ENCODE assay signal across 15 mouse cellular contexts in genomic region chr5:125452573-125452972, GRCm38 (mm10). TPM values are rescaled to one million over a fixed set of nuclear protein-coding genes. Genes with fewer than 3 reads are reported as not detected.
DNase-seq lines count a peak whose midpoint lies in the region; ATAC-seq and TF ChIP-seq lines count a peak whose summit lies in the region.
"Had no signal": no experiment of that assay in that cellular context is flagged by ENCODE, and none has a peak within 500 bp of the region (broad histone marks: within the 10 kb centered on the region; RNA-seq: fewer than 3 reads in every experiment).

No protein-coding gene starts in this region.

- H3K4me1 ChIP-seq in liver, postnatal 0 days (ENCODE audit: insufficient read depth), result peaks cover 20% of the 10 kb centered on the region
- no peaks in the 10 kb centered on the region for H3K4me1 ChIP-seq in midbrain, embryonic 16.5 days (ENCODE audit: control insufficient read depth, insufficient read depth, low read length)
- H3K4me1 ChIP-seq: limb, embryonic 12.5 days; midbrain, embryonic 10.5 days had no signal

- no peaks in the 10 kb centered on the region for H3K27me3 ChIP-seq in liver, postnatal 0 days (ENCODE audit: insufficient read depth, low read length)
- H3K27me3 ChIP-seq in midbrain, embryonic 16.5 days (ENCODE audit: control insufficient read depth, insufficient read depth, low read depth, low read length), result no peaks in the 10 kb centered on the region
- H3K27me3 ChIP-seq: limb, embryonic 12.5 days had no signal

- no peaks in the 10 kb centered on the region for H3K9me3 ChIP-seq in liver, postnatal 0 days (ENCODE audit: low read length)
- no peaks in the 10 kb centered on the region for H3K9me3 ChIP-seq in midbrain, embryonic 16.5 days (replicated peaks; ENCODE audit: control insufficient read depth, low read length, poor library complexity, severe bottlenecking)
- H3K9me3 ChIP-seq: limb, embryonic 12.5 days; midbrain, embryonic 10.5 days had no signal

- TF ChIP-seq EP300 in liver, postnatal 0 days (IDR thresholded peaks at IDR 0.05; ENCODE audit: low read depth), result no peak

- no peak for TF ChIP-seq CTCF in liver, postnatal 0 days (IDR thresholded peaks at IDR 0.05; ENCODE audit: low read depth)

- no peak overlapping the region for H3K9ac ChIP-seq in liver, postnatal 0 days (replicated peaks)
- H3K9ac ChIP-seq in midbrain, embryonic 16.5 days (ENCODE audit: low read depth, low read length), result no peak overlapping the region
- H3K9ac ChIP-seq: hindbrain, embryonic 14.5 days; limb, embryonic 12.5 days had no signal

- peak; percentile 66 for ATAC-seq in granulocyte monocyte progenitor cell, adult 5-6 weeks (replicated peaks; ENCODE audit: poor library complexity, severe bottlenecking)
- ATAC-seq in liver, postnatal 0 days, result peak; percentile 66
- no peak for ATAC-seq in midbrain, embryonic 16.5 days
- ATAC-seq: forebrain, embryonic 16.5 days had no signal

- 56% methylated on average over 9 of the region's 9 CpGs for whole genome bisulfite sequencing in liver, postnatal 0 days (ENCODE audit: insufficient replicate concordance)
- 96% methylated on average over 9 of the region's 9 CpGs for WGBS in midbrain, embryonic 16.5 days

- no peak overlapping the region for H3K27ac ChIP-seq in liver, postnatal 0 days (ENCODE audit: low read depth)
- no peak overlapping the region for H3K27ac ChIP-seq in midbrain, embryonic 16.5 days (ENCODE audit: low read length)
- H3K27ac ChIP-seq: hindbrain, embryonic 14.5 days; limb, embryonic 12.5 days; midbrain, embryonic 10.5 days had no signal

- peak; percentile 93 for DNase-seq in heart, adult 11 months
- no peak for DNase-seq in heart, adult 8-10 months (ENCODE audit: low spot score)
- DNase-seq in adipocyte (ENCODE audit: low spot score), result peak; percentile 69
- peak; percentile 40 for DNase-seq in liver, postnatal 0 days
- no peak for DNase-seq in layer of hippocampus, postnatal 10 days (ENCODE audit: low spot score in 2 of 2)
- DNase-seq in kidney, adult 11 months, result no peak
- DNase-seq: cerebellum, postnatal 14 days; kidney, adult 18-20 months; thymus, adult 2 months had no signal

- peaks cover 13% of the 10 kb centered on the region; the same call in 1 of the 2 replicates for H3K36me3 ChIP-seq in liver, postnatal 0 days (replicated peaks; ENCODE audit: insufficient read depth, low read length)
- H3K36me3 ChIP-seq in midbrain, embryonic 16.5 days (ENCODE audit: control insufficient read depth, insufficient read depth, low read length), result peaks cover 25% of the 10 kb centered on the region

- H3K4me2 ChIP-seq in liver, postnatal 0 days (ENCODE audit: low read depth, low read length), result no peak overlapping the region
- no peak overlapping the region for H3K4me2 ChIP-seq in midbrain, embryonic 16.5 days (ENCODE audit: low read length)
- H3K4me2 ChIP-seq: hindbrain, embryonic 14.5 days; limb, embryonic 12.5 days had no signal

- H3K4me3 ChIP-seq in liver, postnatal 0 days (ENCODE audit: low read depth, low read length), result no peak overlapping the region
- no peak overlapping the region for H3K4me3 ChIP-seq in midbrain, embryonic 16.5 days (ENCODE audit: low read depth, low read length)
- H3K4me3 ChIP-seq: limb, embryonic 12.5 days; midbrain, embryonic 10.5 days had no signal

RNA-seq across cellular contexts. Expression of gene Bri3bp, which starts 11.2 kb away (rescaled TPM):
- 10 to 100 TPM; 44.4 to 61.8 (median 45.5) TPM for total RNA-seq in heart, adult 8-10 months (2022)
- total RNA-seq in granulocyte monocyte progenitor cell, adult 5-6 weeks (2014; fragmentation: Nextera tagmentation), result 43.5 and 68.5 TPM in 2 replicates
- 24.4 and 25.4 TPM in 2 replicates for total RNA-seq in granulocyte monocyte progenitor cell, adult 5-6 weeks (2017)
- 20.2 and 20.9 TPM in 2 replicates for polyA plus RNA-seq in liver, postnatal 0 days (2015; fragmentation: Nextera tagmentation; extraction: Ambion mirVana)
- polyA plus RNA-seq in midbrain, embryonic 16.5 days (2015; fragmentation: Nextera tagmentation; extraction: Ambion mirVana), result 38.3 and 41.6 TPM in 2 replicates
- total RNA-seq in layer of hippocampus, postnatal 10 days (2021), result 10 to 100 TPM; 82.6 to 87.9 TPM

RNA-seq across cellular contexts. Expression of gene Dhx37, which starts 18.7 kb away (rescaled TPM):
- 10 to 100 TPM; 11.8 to 14.2 (median 12.6) TPM for total RNA-seq in heart, adult 8-10 months (2022)
- 16.8 and 25.8 TPM in 2 replicates for total RNA-seq in granulocyte monocyte progenitor cell, adult 5-6 weeks (2014; fragmentation: Nextera tagmentation)
- 53.0 and 56.7 TPM in 2 replicates for total RNA-seq in granulocyte monocyte progenitor cell, adult 5-6 weeks (2017)
- polyA plus RNA-seq in liver, postnatal 0 days (2015; fragmentation: Nextera tagmentation; extraction: Ambion mirVana), result 3.3 and 3.4 TPM in 2 replicates
- polyA plus RNA-seq in midbrain, embryonic 16.5 days (2015; fragmentation: Nextera tagmentation; extraction: Ambion mirVana), result 12.4 and 12.8 TPM in 2 replicates
- 10 to 100 TPM; 13.3 TPM for total RNA-seq in layer of hippocampus, postnatal 10 days (2021)

RNA-seq across cellular contexts. Expression of gene Aacs, which starts 23.0 kb away (rescaled TPM):
- total RNA-seq in heart, adult 8-10 months (2022), result 1 to 10 TPM; 2.2 to 4.3 (median 3.1) TPM
- 10.3 and 15.1 TPM in 2 replicates for total RNA-seq in granulocyte monocyte progenitor cell, adult 5-6 weeks (2014; fragmentation: Nextera tagmentation)
- total RNA-seq in granulocyte monocyte progenitor cell, adult 5-6 weeks (2017), result 11.7 and 12.2 TPM in 2 replicates
- polyA plus RNA-seq in liver, postnatal 0 days (2015; fragmentation: Nextera tagmentation; extraction: Ambion mirVana), result 3.8 and 4.6 TPM in 2 replicates
- 100 and 125 TPM in 2 replicates for polyA plus RNA-seq in midbrain, embryonic 16.5 days (2015; fragmentation: Nextera tagmentation; extraction: Ambion mirVana)
- 100 to 1,000 TPM in 1 of 2 experiments, 10 to 100 TPM in 1; 94.5 to 106 TPM for total RNA-seq in layer of hippocampus, postnatal 10 days (2021)

Comparison
In these comparisons a context has a peak if more than half of its experiments do, and no peak if none do; other contexts are left out.
1. DNase-seq: peak in heart, adult 11 months (single experiment), adipocyte (single experiment) and liver, postnatal 0 days (single experiment); none in heart, adult 8-10 months (single experiment), layer of hippocampus, postnatal 10 days (0 of 2) and kidney, adult 11 months (single experiment).
2. RNA of gene Aacs, which starts 23.0 kb away (total RNA-seq): 94.5 to 106 TPM in layer of hippocampus, postnatal 10 days; 10.3 to 15.1 TPM in granulocyte monocyte progenitor cell, adult 5-6 weeks and 2.2 to 4.3 TPM in heart, adult 8-10 months; every median in the first group is over 4 times any median in the second.